Mouse (Mus musculus): ENCODE data around the gene Got1. TPM values are rescaled to one million over a fixed set of nuclear protein-coding genes. Genes with fewer than 3 reads are reported as not detected.
"Not testable (repeated sequence)": the region's sequence is repeated elsewhere in the genome, so short reads cannot be mapped to it uniquely, and the experiment has no call there.

The Got1 gene
- total RNA-seq, 4 experiments from 2014 or later = 106 to 317 (median 154) TPM

GRCm38 (mm10) chr19:43521362-43521761, 3.0 kb downstream of the Got1 start:
- no peak for DNase-seq

- DNase-seq = no peak
Measured at GRCm38 (mm10) chr19:43520402-43520801, 4.0 kb downstream of the Got1 start.

DNA sequence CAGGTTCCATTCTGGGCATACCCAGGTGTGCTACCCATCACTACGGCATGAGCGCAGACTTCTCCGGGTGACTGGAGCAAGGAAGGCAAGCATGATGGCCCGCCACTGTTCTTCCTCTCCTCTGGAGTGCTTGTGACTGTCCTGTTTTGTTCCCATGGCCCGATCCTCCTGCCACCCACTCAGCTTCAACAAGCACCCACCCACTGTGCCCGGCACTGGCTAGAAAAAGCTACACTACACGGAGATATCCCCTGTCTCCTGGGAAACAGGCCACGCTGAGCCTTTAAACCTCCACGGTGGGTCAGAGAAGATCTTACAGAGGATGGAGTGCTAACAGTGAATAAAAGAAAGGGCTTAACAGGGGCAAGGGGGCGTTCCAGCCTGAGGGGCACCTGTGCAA, 5.2 kb downstream of the Got1 start:
- DNase-seq = no peak

GRCm38 (mm10) chr19:43518261-43518660, 6.1 kb downstream of the Got1 start:
- no peak for DNase-seq

DNA sequence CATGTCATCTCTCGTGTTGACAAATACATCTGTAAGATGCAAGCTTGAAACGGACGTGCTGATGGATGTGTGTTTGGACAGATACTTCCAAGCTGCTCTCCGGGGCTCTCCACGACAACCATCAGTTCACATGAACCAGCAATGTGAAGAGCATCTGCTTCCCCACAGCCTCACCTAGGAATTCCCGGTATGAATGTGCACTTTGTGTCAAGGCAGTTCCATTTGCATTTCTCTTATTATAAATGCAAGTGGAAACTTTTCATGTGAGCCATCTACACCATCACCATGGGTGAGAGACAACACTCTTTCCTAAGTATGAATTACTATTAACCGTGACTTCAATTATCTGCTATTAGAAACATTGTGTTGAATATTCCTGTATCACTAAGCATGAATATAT, 6.6 kb downstream of the Got1 start:
- no peak for DNase-seq

DNA sequence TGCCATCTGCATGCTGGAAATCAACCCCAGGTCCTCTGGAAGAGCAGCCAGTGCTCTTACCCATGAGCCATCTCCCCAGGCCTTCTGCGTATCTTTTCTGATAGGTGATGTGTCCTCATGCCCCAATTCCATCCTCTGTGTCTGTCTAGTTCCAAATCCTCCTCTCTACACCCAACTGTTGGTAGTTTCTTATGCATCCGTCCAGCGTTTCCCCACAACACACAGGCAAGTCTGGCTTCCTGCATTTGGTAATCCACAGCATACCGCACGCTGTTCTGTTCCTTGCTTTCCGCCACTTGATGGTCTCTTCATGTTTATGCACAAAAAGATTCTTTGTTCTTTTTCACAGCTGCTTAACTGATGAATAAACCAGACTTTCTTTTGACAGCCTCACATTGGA, 7.1 kb downstream of the Got1 start:
- no peak for DNase-seq

GRCm38 (mm10) chr19:43516397-43517035, 7.9 kb downstream of the Got1 start:
- DNase-seq = no peak

DNA sequence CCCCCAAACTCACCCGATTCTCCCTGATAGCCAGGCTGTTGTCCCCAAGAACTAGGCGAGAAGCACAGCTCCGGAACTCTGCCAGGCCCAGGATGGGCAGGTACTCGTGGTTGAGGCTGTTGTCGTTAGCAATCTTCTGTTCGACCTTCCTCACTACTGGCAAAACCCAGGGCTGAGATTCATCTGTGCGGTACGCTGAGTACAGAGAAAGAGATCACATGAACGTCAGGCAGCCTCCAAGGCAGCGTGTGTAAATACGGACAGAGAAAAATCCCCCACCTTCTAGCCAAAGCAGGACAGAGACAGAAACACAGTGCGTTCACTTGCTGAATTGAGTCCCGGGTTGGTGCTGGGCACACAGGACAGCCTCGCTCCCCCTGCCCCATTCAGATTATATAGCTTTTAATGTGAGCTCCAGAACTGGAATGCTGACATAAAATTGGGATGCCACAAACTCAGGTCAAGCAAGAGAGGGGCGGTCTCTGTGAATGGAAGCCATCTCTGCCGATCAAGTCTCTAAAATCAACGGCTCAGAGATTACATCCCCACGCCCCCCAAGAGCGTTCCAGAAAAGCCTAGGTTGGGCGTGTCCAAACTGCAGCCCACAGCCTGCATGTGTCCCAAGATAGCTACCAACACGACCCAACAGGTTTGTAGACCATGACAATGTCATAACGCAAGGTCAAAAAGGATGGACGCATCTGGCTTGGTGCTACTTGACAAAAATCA, 8.6 kb downstream of the Got1 start:
- no peak for DNase-seq

DNA sequence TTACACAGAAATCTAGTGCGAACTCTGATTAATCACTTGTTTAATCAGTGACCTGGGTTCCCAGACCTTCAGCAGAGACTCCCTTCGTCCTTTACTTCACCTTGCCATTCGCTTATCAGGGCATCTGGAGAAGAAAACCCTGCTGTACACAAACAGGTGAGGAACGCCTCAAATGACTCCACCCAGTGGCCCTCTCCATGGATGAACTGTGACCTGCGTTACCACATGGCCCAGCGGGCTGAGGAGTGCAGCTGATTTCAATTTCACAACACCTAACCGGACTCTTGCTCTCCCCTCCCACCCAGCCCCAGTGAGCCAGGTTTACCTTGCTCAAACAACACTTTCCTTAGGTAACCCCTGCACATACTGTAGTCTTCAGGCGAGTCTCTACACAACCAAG, 10.5 kb downstream of the Got1 start:
- no peak for DNase-seq

- DNase-seq = peak; percentile 39
Measured at GRCm38 (mm10) chr19:43511621-43512620, 12.5 kb downstream of the Got1 start.

- no peak for DNase-seq
Measured at GRCm38 (mm10) chr19:43510436-43511220, 13.8 kb downstream of the Got1 start.

GRCm38 (mm10) chr19:43505441-43505840, 19.0 kb downstream of the Got1 start:
- DNase-seq = no peak

DNA sequence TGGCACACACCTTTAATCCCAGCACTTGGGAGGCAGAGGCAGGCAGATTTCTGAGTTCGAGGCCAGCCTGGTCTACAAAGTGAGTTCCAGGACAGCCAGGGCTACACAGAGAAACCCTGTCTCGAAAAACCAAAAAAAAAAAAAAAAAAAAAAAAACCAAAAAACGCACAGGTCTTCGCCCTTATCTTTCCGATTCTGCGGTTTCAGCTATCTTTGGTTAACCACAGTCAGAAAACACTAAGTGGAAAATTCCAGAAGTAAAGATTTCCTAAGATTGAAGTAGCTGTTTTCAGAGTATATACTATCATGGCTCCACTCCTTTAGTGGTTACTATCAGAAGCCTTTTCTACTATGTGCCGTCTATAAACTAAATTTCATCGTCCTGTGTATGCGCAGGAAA, 20.8 kb downstream of the Got1 start:
- DNase-seq = not testable (repeated sequence)

GRCm38 (mm10) chr19:43502630-43503029, 21.8 kb downstream of the Got1 start:
- no peak for DNase-seq

DNA sequence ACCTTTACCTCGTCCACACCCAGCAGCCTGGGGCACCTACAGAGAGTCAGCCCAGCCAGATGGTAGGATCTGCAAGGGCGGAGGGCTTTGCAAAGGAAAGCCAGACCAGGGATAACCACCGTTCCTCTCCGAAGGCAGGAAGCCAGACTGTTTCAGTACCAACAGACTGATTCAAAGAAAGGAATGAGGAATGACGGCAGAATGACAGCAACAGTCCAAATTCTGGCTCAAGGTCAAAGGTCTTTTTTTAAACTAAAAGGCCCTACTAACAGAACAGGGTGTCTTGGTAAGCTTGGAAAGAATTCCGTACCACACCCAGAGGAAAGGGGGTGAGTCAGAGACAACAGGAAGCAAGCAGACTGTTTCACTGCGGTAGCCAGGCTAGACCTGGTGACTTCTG, 25.5 kb downstream of the Got1 start:
- no peak for DNase-seq

GRCm38 (mm10) chr19:43497440-43497839, 27.0 kb downstream of the Got1 start:
- no peak for DNase-seq

- DNase-seq = no peak
Measured at GRCm38 (mm10) chr19:43495846-43496245, 28.6 kb downstream of the Got1 start.

GRCm38 (mm10) chr19:43494914-43495313, 29.5 kb downstream of the Got1 start:
- no peak for DNase-seq

DNA sequence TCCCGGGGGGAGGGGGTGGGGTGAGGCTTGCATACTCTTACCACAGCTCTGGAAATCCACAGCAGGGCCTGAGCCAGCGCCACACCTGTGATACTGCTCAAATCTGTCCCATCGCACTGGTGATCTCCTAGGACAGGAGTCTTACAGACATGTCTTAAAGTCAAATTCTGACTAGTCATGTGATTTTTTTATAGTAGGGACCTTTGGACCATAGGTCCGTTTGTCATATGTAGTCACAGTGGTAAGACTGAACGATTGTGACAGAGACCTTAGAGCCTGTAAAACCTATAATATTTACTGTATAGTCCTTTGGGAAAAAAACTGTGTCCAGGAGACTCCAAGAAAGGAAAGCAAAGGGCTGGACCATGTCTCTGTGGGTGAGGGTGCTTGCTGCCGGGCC, 30.5 kb downstream of the Got1 start:
- no peak for DNase-seq

DNA sequence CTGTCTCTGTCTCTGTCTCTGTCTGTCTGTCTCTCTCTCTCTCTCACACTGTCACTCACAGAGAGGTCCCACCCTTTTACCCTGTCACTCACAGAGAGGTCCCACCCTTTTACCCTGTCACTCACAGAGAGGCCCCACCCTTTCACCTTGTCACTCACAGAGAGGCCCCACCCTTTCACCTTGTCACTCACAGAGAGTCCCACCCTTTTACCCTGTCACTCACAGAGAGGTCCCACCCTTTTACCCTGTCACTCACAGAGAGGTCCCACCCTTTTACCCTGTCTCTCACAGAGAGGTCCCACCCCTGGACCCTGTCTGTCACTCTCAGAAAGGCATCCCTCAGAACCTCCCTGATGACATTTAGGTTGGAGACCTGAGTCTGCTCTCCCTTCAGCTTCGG, 31.1 kb downstream of the Got1 start:
- DNase-seq = not testable (repeated sequence)

DNA sequence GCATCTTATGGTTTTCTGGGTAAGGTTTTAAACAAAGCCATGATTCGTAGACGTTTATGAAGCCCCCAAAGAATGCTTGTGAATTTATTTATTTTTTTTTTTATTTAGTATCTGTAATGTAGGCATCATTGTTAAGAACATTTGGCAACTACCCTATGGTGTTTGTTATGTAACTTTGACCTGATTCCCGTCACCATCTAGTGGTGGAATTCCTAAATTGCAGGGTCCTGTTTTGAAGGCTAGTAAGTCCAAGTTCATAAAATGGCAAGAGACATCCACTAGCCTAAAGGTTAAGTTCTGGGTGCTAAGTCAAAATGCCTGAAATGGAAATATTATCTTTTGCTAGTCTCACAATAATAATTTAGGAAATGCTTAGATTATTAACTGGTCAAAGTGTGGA, 37.0 kb downstream of the Got1 start:
- no peak for DNase-seq

GRCm38 (mm10) chr19:43480512-43480911, 43.9 kb downstream of the Got1 start:
- DNase-seq = no peak

Measured in adrenal gland, adult 8-10 months (tissue).